Comparison of ENCODE assay signal across 8 mouse cellular contexts in the genomic region with DNA sequence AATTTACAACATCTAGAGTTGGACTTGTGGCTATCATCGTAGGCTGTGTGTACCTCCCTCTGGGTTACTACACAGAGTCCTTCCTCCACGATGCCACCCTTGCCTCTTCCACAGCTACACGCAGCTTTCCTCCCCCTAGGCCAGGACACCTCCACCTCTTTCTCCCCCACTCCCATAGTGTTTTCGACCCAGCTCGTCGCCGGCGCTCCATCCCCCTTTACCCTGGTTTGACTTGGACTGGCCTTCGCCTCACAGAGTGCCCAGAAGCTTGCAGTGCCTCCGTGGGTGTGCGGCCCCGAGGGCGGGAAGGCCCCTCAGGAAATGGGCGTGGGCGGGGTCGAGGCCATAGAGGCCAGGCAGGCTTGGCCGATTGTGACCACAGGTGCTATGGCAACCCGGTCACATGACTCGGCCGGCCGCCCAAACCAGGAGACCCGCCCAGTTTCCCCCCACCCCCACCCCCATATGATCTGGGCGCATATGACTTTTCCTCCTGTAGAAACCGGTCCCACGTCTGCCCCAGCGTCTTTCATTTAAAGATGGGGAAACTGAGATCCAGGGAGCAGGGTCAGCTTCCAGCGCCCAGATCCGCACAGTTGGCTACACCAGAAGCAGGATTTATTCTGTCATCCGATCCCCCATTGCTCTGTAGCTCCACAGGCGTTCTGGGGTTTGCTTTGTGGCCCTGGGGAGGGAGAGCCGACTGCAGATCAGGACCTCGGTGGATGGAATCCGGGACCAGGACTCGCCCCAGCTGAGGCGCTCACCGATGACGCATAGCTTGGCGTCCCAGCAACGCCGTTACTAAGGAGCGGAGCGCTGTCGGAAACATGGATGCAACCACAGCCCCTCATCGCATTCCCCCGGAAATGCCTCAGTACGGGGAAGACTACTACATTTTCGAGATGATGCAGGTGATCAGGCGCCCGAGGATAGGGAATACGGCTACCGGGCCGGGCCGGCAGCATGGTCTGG. TPM values are rescaled to one million over a fixed set of nuclear protein-coding genes. Genes with fewer than 3 reads are reported as not detected.
DNase-seq lines count a peak whose midpoint lies in the region; ATAC-seq and TF ChIP-seq lines count a peak whose summit lies in the region.

A gene (minus strand): TSS at position 367 of the 975 bp plus-strand sequence.
A gene (plus strand): TSS at position 804 of the 975 bp plus-strand sequence.

- H3K4me3 ChIP-seq in bone marrow macrophage, adult 2 months (ENCODE audit: insufficient read depth, low read length): peak within 1 kb of the TSS; percentile 80
- H3K4me3 ChIP-seq in embryonic fibroblast, embryonic 13.5 days (ENCODE audit: insufficient read depth, low read length): peak within 1 kb of the TSS; percentile 65
- H3K4me3 ChIP-seq in heart, embryonic 13.5 days: peak within 1 kb of the TSS; percentile 77
- peak within 1 kb of the TSS; percentile 66 for H3K4me3 ChIP-seq in liver, embryonic 12.5 days
- peak within 1 kb of the TSS; percentile 57 for H3K4me3 ChIP-seq in stomach, embryonic 14.5 days (ENCODE audit: low read depth, low read length)

- peak within 1 kb of the TSS; percentile 89 for H3K9ac ChIP-seq in heart, embryonic 13.5 days
- peak within 1 kb of the TSS; percentile 57 for H3K9ac ChIP-seq in liver, embryonic 12.5 days
- H3K9ac ChIP-seq in stomach, embryonic 14.5 days (replicated peaks; ENCODE audit: low read depth, low read length): peak within 1 kb of the TSS; percentile 50; the same call in 1 of the 2 replicates

- no peaks in the 10 kb centered on the region for H3K36me3 ChIP-seq in heart, embryonic 13.5 days
- H3K36me3 ChIP-seq in liver, embryonic 12.5 days: no peaks in the 10 kb centered on the region
- no peaks in the 10 kb centered on the region for H3K36me3 ChIP-seq in stomach, embryonic 14.5 days (ENCODE audit: control insufficient read depth, insufficient read depth, low read length)

- H3K27me3 ChIP-seq in heart, embryonic 13.5 days (replicated peaks): peaks cover 9% of the 10 kb centered on the region; the same call in 1 of the 2 replicates
- peaks cover 14% of the 10 kb centered on the region for H3K27me3 ChIP-seq in liver, embryonic 12.5 days (replicated peaks)
- H3K27me3 ChIP-seq in stomach, embryonic 14.5 days (ENCODE audit: control insufficient read depth, insufficient read depth, low read length): no peaks in the 10 kb centered on the region

- no peak for TF ChIP-seq POLR2A in bone marrow macrophage, adult 2 months (IDR thresholded peaks at IDR 0.05; ENCODE audit: borderline replicate concordance, low read depth, low read length)
- TF ChIP-seq POLR2A in embryonic fibroblast, embryonic 13.5 days (IDR thresholded peaks at IDR 0.05; ENCODE audit: low read depth, low read length): peak; percentile 64

- TF ChIP-seq CTCF in bone marrow macrophage, adult 2 months (IDR thresholded peaks at IDR 0.05; ENCODE audit: low read depth, low read length): no peak
- no peak for TF ChIP-seq CTCF in embryonic fibroblast, embryonic 13.5 days (IDR thresholded peaks at IDR 0.05; ENCODE audit: borderline replicate concordance, insufficient read depth, low read length)

- H3K4me1 ChIP-seq in bone marrow macrophage, adult 2 months (ENCODE audit: control insufficient read depth, insufficient read depth, low read length): peaks cover 25% of the 10 kb centered on the region
- no peaks in the 10 kb centered on the region for H3K4me1 ChIP-seq in embryonic fibroblast, embryonic 13.5 days (ENCODE audit: control insufficient read depth, insufficient read depth, low read length)
- H3K4me1 ChIP-seq in heart, embryonic 13.5 days: peaks cover 13% of the 10 kb centered on the region
- H3K4me1 ChIP-seq in liver, embryonic 12.5 days: peaks cover 47% of the 10 kb centered on the region
- H3K4me1 ChIP-seq in stomach, embryonic 14.5 days (ENCODE audit: control insufficient read depth, insufficient read depth, low read length): 0 out of 2 replicates have a peak, but pooled peaks cover 5% of the 10 kb centered on the region

- peak within 1 kb of the TSS; percentile 89 for H3K4me2 ChIP-seq in heart, embryonic 13.5 days
- H3K4me2 ChIP-seq in liver, embryonic 12.5 days: peak within 1 kb of the TSS; percentile 91
- H3K4me2 ChIP-seq in stomach, embryonic 14.5 days (replicated peaks; ENCODE audit: low read depth, low read length): peak within 1 kb of the TSS; percentile 88

- 2% methylated on average over 53 of the region's 53 CpGs for WGBS in heart, embryonic 13.5 days
- 1% methylated on average over 53 of the region's 53 CpGs for WGBS in liver, embryonic 12.5 days (ENCODE audit: insufficient replicate concordance)
- under 1% methylated on average over 53 of the region's 53 CpGs for WGBS in stomach, embryonic 14.5 days

- H3K27ac ChIP-seq in bone marrow macrophage, adult 2 months (ENCODE audit: insufficient read depth, low read depth, low read length): peak within 1 kb of the TSS; percentile 95
- peak within 1 kb of the TSS; percentile 12; the same call in 1 of the 2 replicates for H3K27ac ChIP-seq in embryonic fibroblast, embryonic 13.5 days (ENCODE audit: insufficient read depth, low read length)
- peak within 1 kb of the TSS; percentile 78 for H3K27ac ChIP-seq in heart, embryonic 13.5 days (replicated peaks)
- H3K27ac ChIP-seq in liver, embryonic 12.5 days: 0 out of 2 replicates have a peak within 1 kb of the TSS, but pooled peaks have one; percentile 46
- H3K27ac ChIP-seq in stomach, embryonic 14.5 days (ENCODE audit: low read length): peak within 1 kb of the TSS; percentile 34

- ATAC-seq in heart, embryonic 13.5 days (ENCODE audit: extremely low read depth, insufficient number of reproducible peaks, low FRiP score, low TSS enrichment): peak; percentile 78
- ATAC-seq in liver, embryonic 12.5 days: peak; percentile 20; the same call in 1 of the 2 replicates
- peak; percentile 85 for ATAC-seq in stomach, embryonic 14.5 days (ENCODE audit: insufficient number of reproducible peaks, insufficient read depth, low FRiP score, low read depth)

- DNase-seq in B cell, adult 2 months: peak; percentile 52 to 60
- DNase-seq in kidney, postnatal 10 days: peak; percentile 92
- DNase-seq in natural killer cell, adult 2 months (ENCODE audit: low spot score in 2 of 2): peak; percentile 76 to 84

- H3K9me3 ChIP-seq in heart, embryonic 13.5 days: no peaks in the 10 kb centered on the region
- no peaks in the 10 kb centered on the region for H3K9me3 ChIP-seq in liver, embryonic 12.5 days (replicated peaks)
- no peaks in the 10 kb centered on the region for H3K9me3 ChIP-seq in stomach, embryonic 14.5 days (ENCODE audit: control insufficient read depth, low read depth, low read length)

RNA-seq across cellular contexts. Expression of the first gene that starts in this region (rescaled TPM):
- 4.8 and 5.9 TPM in 2 replicates for polyA plus RNA-seq in bone marrow macrophage, adult 2 months (2012; ENCODE audit: insufficient read depth, insufficient read length, missing spikeins)
- 2.0 TPM in 1 of 2 replicates, not detected in the other for polyA plus RNA-seq in embryonic fibroblast, embryonic 13.5 days (2011; ENCODE audit: insufficient read length, low read depth, missing spikeins)
- polyA plus RNA-seq in heart, embryonic 13.5 days (2015; fragmentation: Nextera tagmentation; extraction: Ambion mirVana): 0.59 and 1.2 TPM in 2 replicates
- 1.9 and 2.6 TPM in 2 replicates for polyA plus RNA-seq in liver, embryonic 12.5 days (2016; fragmentation: Nextera tagmentation; extraction: Ambion mirVana)
- polyA plus RNA-seq in stomach, embryonic 14.5 days (2014; fragmentation: Nextera tagmentation; extraction: Ambion mirVana): 1.6 and 2.1 TPM in 2 replicates

RNA-seq across cellular contexts. Expression of the second gene that starts in this region (rescaled TPM):
- 2.5 and 2.6 TPM in 2 replicates for polyA plus RNA-seq in bone marrow macrophage, adult 2 months (2012; ENCODE audit: insufficient read depth, insufficient read length, missing spikeins)
- polyA plus RNA-seq in embryonic fibroblast, embryonic 13.5 days (2011; ENCODE audit: insufficient read length, low read depth, missing spikeins): not detected in 2 replicates
- polyA plus RNA-seq in heart, embryonic 13.5 days (2015; fragmentation: Nextera tagmentation; extraction: Ambion mirVana): 0.37 and 0.90 TPM in 2 replicates
- polyA plus RNA-seq in liver, embryonic 12.5 days (2016; fragmentation: Nextera tagmentation; extraction: Ambion mirVana): 0.14 and 0.35 TPM in 2 replicates
- 0.42 and 0.59 TPM in 2 replicates for polyA plus RNA-seq in stomach, embryonic 14.5 days (2014; fragmentation: Nextera tagmentation; extraction: Ambion mirVana)

Comparison
In these comparisons a context has a peak if more than half of its experiments do, and no peak if none do; other contexts are left out.
1. Peak in every context shown above with its lines: DNase-seq, ATAC-seq, H3K4me3 ChIP-seq and H3K27ac ChIP-seq.
2. H3K27ac ChIP-seq: peak in every context shown above with its lines; median percentile 95 in bone marrow macrophage, adult 2 months; 78 in heart, embryonic 13.5 days; 46 in liver, embryonic 12.5 days; 34 in stomach, embryonic 14.5 days; 12 in embryonic fibroblast, embryonic 13.5 days.
3. ATAC-seq: peak in every context shown above with its lines; median percentile 85 in stomach, embryonic 14.5 days; 78 in heart, embryonic 13.5 days; 20 in liver, embryonic 12.5 days.